Comparison of ENCODE assay signal across 16 mouse cellular contexts in genomic region chr13:103561795-103562705, GRCm38 (mm10).
A peak's percentile ranks its signal among the peaks of the same experiment; 100 is the strongest.
DNase-seq lines count a peak whose midpoint lies in the region; ATAC-seq and TF ChIP-seq lines count a peak whose summit lies in the region.
"Had no signal": no experiment of that assay in that cellular context is flagged by ENCODE, and none has a peak within 500 bp of the region (broad histone marks: within the 10 kb centered on the region; RNA-seq: fewer than 3 reads in every experiment).

No protein-coding gene starts in this region.

- H3K36me3 ChIP-seq in forebrain, embryonic 13.5 days (ENCODE audit: poor library complexity, severe bottlenecking): no peaks in the 10 kb centered on the region
- H3K36me3 ChIP-seq in forebrain, embryonic 12.5 days (replicated peaks): no peaks in the 10 kb centered on the region
- no peaks in the 10 kb centered on the region for H3K36me3 ChIP-seq in neural tube, embryonic 11.5 days (ENCODE audit: control insufficient read depth, insufficient read depth, low read length)
- H3K36me3 ChIP-seq in hindbrain, postnatal 0 days (ENCODE audit: insufficient read depth, low read length): no peaks in the 10 kb centered on the region
- H3K36me3 ChIP-seq in neural tube, embryonic 14.5 days (ENCODE audit: control insufficient read depth, insufficient read depth, low read length): no peaks in the 10 kb centered on the region
- H3K36me3 ChIP-seq: liver, embryonic 12.5 days had no signal

- no peak overlapping the region for H3K9ac ChIP-seq in forebrain, embryonic 13.5 days
- no peak overlapping the region for H3K9ac ChIP-seq in forebrain, embryonic 12.5 days
- no peak overlapping the region for H3K9ac ChIP-seq in neural tube, embryonic 11.5 days (ENCODE audit: low read length)
- no peak overlapping the region for H3K9ac ChIP-seq in hindbrain, postnatal 0 days (replicated peaks; ENCODE audit: low read length)
- no peak overlapping the region for H3K9ac ChIP-seq in neural tube, embryonic 14.5 days (replicated peaks; ENCODE audit: low read depth, low read length)
- H3K9ac ChIP-seq: liver, embryonic 12.5 days; lung, embryonic 14.5 days had no signal

- no peak overlapping the region for H3K27ac ChIP-seq in forebrain, embryonic 13.5 days
- H3K27ac ChIP-seq in forebrain, embryonic 12.5 days: no peak overlapping the region
- H3K27ac ChIP-seq in neural tube, embryonic 11.5 days (ENCODE audit: low read depth, low read length): no peak overlapping the region
- no peak overlapping the region for H3K27ac ChIP-seq in hindbrain, postnatal 0 days
- H3K27ac ChIP-seq in neural tube, embryonic 14.5 days (ENCODE audit: low read depth, low read length): no peak overlapping the region
- H3K27ac ChIP-seq: left cerebral cortex, adult 2 months; liver, embryonic 12.5 days had no signal

- 0 out of 2 replicates have a peak, but pooled peaks have one; percentile 36 for ATAC-seq in forebrain, embryonic 13.5 days
- no peak for ATAC-seq in forebrain, embryonic 12.5 days (ENCODE audit: low FRiP score)
- 0 out of 2 replicates have a peak, but pooled peaks have one; percentile 31 for ATAC-seq in neural tube, embryonic 11.5 days (ENCODE audit: insufficient read depth, low FRiP score, low TSS enrichment)
- peak; percentile 58 for ATAC-seq in hindbrain, postnatal 0 days
- ATAC-seq in neural tube, embryonic 14.5 days (ENCODE audit: low read depth): peak; percentile 75
- ATAC-seq: liver, embryonic 12.5 days had no signal

- no peaks in the 10 kb centered on the region for H3K9me3 ChIP-seq in forebrain, embryonic 13.5 days (replicated peaks)
- H3K9me3 ChIP-seq in forebrain, embryonic 12.5 days: no peaks in the 10 kb centered on the region
- no peaks in the 10 kb centered on the region for H3K9me3 ChIP-seq in neural tube, embryonic 11.5 days (ENCODE audit: control insufficient read depth, low read length)
- no peaks in the 10 kb centered on the region for H3K9me3 ChIP-seq in hindbrain, postnatal 0 days (ENCODE audit: low read length)
- H3K9me3 ChIP-seq in neural tube, embryonic 14.5 days (ENCODE audit: control insufficient read depth, low read length): no peaks in the 10 kb centered on the region
- H3K9me3 ChIP-seq: liver, embryonic 12.5 days had no signal

- DNase-seq in neural tube, embryonic 11.5 days (ENCODE audit: low spot score): no peak
- no peak for DNase-seq in neural tube, embryonic 10.5 days (ENCODE audit: extremely low spot score, low spot score)
- DNase-seq in hindbrain, postnatal 0 days (ENCODE audit: low spot score): peak; percentile 53
- DNase-seq in right cerebral cortex, postnatal 10 days (ENCODE audit: low spot score in 2 of 2): no peak
- DNase-seq in heart, adult 9 months (ENCODE audit: low spot score in 2 of 2): no peak
- DNase-seq: adrenal gland, adult 2 months; cerebellum, adult 11 months; cerebellum, postnatal 25 days; heart, adult 18-20 months; lung, embryonic 14.5 days; right cerebral cortex, postnatal 25 days had no signal

- 71% methylated on average over 26 of the region's 26 CpGs for WGBS in forebrain, embryonic 13.5 days
- 80% methylated on average over 26 of the region's 26 CpGs for WGBS in forebrain, embryonic 12.5 days
- WGBS in neural tube, embryonic 11.5 days: 87% methylated on average over 26 of the region's 26 CpGs
- WGBS in hindbrain, postnatal 0 days: 35% methylated on average over 26 of the region's 26 CpGs
- 47% methylated on average over 26 of the region's 26 CpGs for WGBS in neural tube, embryonic 14.5 days

- H3K4me2 ChIP-seq in forebrain, embryonic 13.5 days: no peak overlapping the region
- no peak overlapping the region for H3K4me2 ChIP-seq in forebrain, embryonic 12.5 days
- no peak overlapping the region for H3K4me2 ChIP-seq in neural tube, embryonic 11.5 days (ENCODE audit: low read depth)
- peak overlapping the region; percentile 32 for H3K4me2 ChIP-seq in hindbrain, postnatal 0 days (ENCODE audit: low read depth, low read length)
- peak overlapping the region; percentile 7; the same call in 1 of the 2 replicates for H3K4me2 ChIP-seq in neural tube, embryonic 14.5 days (ENCODE audit: low read depth, low read length)
- H3K4me2 ChIP-seq: liver, embryonic 12.5 days; lung, embryonic 14.5 days had no signal

- no peak for TF ChIP-seq CTCF in hindbrain, postnatal 0 days (IDR thresholded peaks at IDR 0.05; ENCODE audit: low read depth)

- 0 out of 2 replicates have a peak, but pooled peaks cover 7% of the 10 kb centered on the region for H3K4me1 ChIP-seq in forebrain, embryonic 13.5 days
- H3K4me1 ChIP-seq in forebrain, embryonic 12.5 days: no peaks in the 10 kb centered on the region; the same call in 1 of the 2 replicates
- no peaks in the 10 kb centered on the region for H3K4me1 ChIP-seq in neural tube, embryonic 11.5 days (ENCODE audit: control insufficient read depth, insufficient read depth, low read length)
- no peaks in the 10 kb centered on the region; the same call in 1 of the 2 replicates for H3K4me1 ChIP-seq in hindbrain, postnatal 0 days (ENCODE audit: insufficient read depth, low read length)
- H3K4me1 ChIP-seq in neural tube, embryonic 14.5 days (ENCODE audit: control insufficient read depth, insufficient read depth, low read length): no peaks in the 10 kb centered on the region
- H3K4me1 ChIP-seq: liver, embryonic 12.5 days had no signal

- H3K4me3 ChIP-seq in forebrain, embryonic 13.5 days: no peak overlapping the region
- H3K4me3 ChIP-seq in forebrain, embryonic 12.5 days (replicated peaks): no peak overlapping the region
- no peak overlapping the region for H3K4me3 ChIP-seq in neural tube, embryonic 11.5 days (ENCODE audit: low read depth, low read length)
- H3K4me3 ChIP-seq in hindbrain, postnatal 0 days (ENCODE audit: low read length): no peak overlapping the region
- H3K4me3 ChIP-seq in neural tube, embryonic 14.5 days (ENCODE audit: low read depth, low read length): no peak overlapping the region
- H3K4me3 ChIP-seq: left cerebral cortex, adult 2 months; liver, embryonic 12.5 days had no signal

- H3K27me3 ChIP-seq in forebrain, embryonic 13.5 days: no peaks in the 10 kb centered on the region
- H3K27me3 ChIP-seq in forebrain, embryonic 12.5 days: no peaks in the 10 kb centered on the region
- H3K27me3 ChIP-seq in neural tube, embryonic 11.5 days (ENCODE audit: control insufficient read depth, insufficient read depth, low read length): no peaks in the 10 kb centered on the region
- no peaks in the 10 kb centered on the region for H3K27me3 ChIP-seq in hindbrain, postnatal 0 days (ENCODE audit: insufficient read depth, low read length)
- no peaks in the 10 kb centered on the region for H3K27me3 ChIP-seq in neural tube, embryonic 14.5 days (ENCODE audit: control insufficient read depth, insufficient read depth, low read length)
- H3K27me3 ChIP-seq: liver, embryonic 12.5 days had no signal

Comparison
In these comparisons a context has a peak if more than half of its experiments do, and no peak if none do; other contexts are left out.
1. H3K4me2 ChIP-seq: peak in hindbrain, postnatal 0 days (single experiment) and neural tube, embryonic 14.5 days (single experiment); none in forebrain, embryonic 13.5 days (single experiment), forebrain, embryonic 12.5 days (single experiment) and neural tube, embryonic 11.5 days (single experiment).